9 mouse cellular contexts compared by ENCODE assay signal in genomic region chr9:71646115-71646514, GRCm38 (mm10). TPM values are rescaled to one million over a fixed set of nuclear protein-coding genes. Genes with fewer than 3 reads are reported as not detected.
DNase-seq lines count a peak whose midpoint lies in the region; ATAC-seq and TF ChIP-seq lines count a peak whose summit lies in the region.
"Had no signal": no experiment of that assay in that cellular context is flagged by ENCODE, and none has a peak within 500 bp of the region (broad histone marks: within the 10 kb centered on the region; RNA-seq: fewer than 3 reads in every experiment).

No protein-coding gene starts in this region.

- no peaks in the 10 kb centered on the region for H3K4me1 ChIP-seq in liver, adult 2 months (ENCODE audit: control insufficient read depth, insufficient read depth, low read length)
- H3K4me1 ChIP-seq in liver, embryonic 12.5 days, result no peaks in the 10 kb centered on the region
- H3K4me1 ChIP-seq in forebrain, postnatal 0 days (ENCODE audit: insufficient read depth), result no peaks in the 10 kb centered on the region
- H3K4me1 ChIP-seq: embryonic facial prominence, embryonic 15.5 days had no signal

- no peak overlapping the region for H3K4me2 ChIP-seq in liver, embryonic 12.5 days
- no peak overlapping the region for H3K4me2 ChIP-seq in forebrain, postnatal 0 days (ENCODE audit: low read depth)
- H3K4me2 ChIP-seq: embryonic facial prominence, embryonic 15.5 days had no signal

- no peaks in the 10 kb centered on the region for H3K27me3 ChIP-seq in liver, adult 2 months (ENCODE audit: control insufficient read depth, insufficient read depth, low read length)
- no peaks in the 10 kb centered on the region for H3K27me3 ChIP-seq in liver, embryonic 12.5 days (replicated peaks)
- H3K27me3 ChIP-seq in forebrain, postnatal 0 days (ENCODE audit: insufficient read depth, low read length), result no peaks in the 10 kb centered on the region
- H3K27me3 ChIP-seq: embryonic facial prominence, embryonic 15.5 days had no signal

- no peak for TF ChIP-seq POLR2A in liver, adult 2 months (IDR thresholded peaks at IDR 0.05; ENCODE audit: extremely low read depth, insufficient read depth, low read length)

- DNase-seq in liver, adult 2 months (ENCODE audit: extremely low read depth, low read depth, low spot score), result peak; percentile 87
- peak; percentile 51 for DNase-seq in brain, embryonic 18.5 days (ENCODE audit: low read depth, low spot score)
- peak; percentile 91 for DNase-seq in forebrain, postnatal 0 days
- DNase-seq in left cerebral cortex, postnatal 25 days (ENCODE audit: low spot score in 2 of 2), result peak; percentile 81 to 84
- DNase-seq in natural killer cell, adult 2 months (ENCODE audit: low spot score in 2 of 2), result peak; percentile 4 to 37
- peak; percentile 28 to 42 for DNase-seq in thymus, postnatal 36 days

- TF ChIP-seq CTCF in liver, adult 2 months (IDR thresholded peaks at IDR 0.05; ENCODE audit: low read depth, low read length), result peak; percentile 29; the same call in 1 of the 2 replicates
- peak; percentile 92 for TF ChIP-seq CTCF in forebrain, postnatal 0 days (IDR thresholded peaks at IDR 0.05; ENCODE audit: low read depth)

- peaks cover 6% of the 10 kb centered on the region; the same call in 1 of the 2 replicates for H3K9me3 ChIP-seq in liver, embryonic 12.5 days (replicated peaks)
- H3K9me3 ChIP-seq in forebrain, postnatal 0 days (ENCODE audit: low read length), result no peaks in the 10 kb centered on the region

- H3K79me2 ChIP-seq in liver, adult 2 months (ENCODE audit: control insufficient read depth, insufficient read depth, low read length), result no peaks in the 10 kb centered on the region

- intact Hi-C loops in left cerebral cortex, postnatal 25 days (cut with DNase I), result loop anchor here (1.0 to 10.0 kb wide), 5 partner anchors 129 to 766 kb away; partner anchors contain the start of gene Cgnl1

- 22% methylated on average over 6 of the region's 6 CpGs for WGBS in liver, adult 2 months
- 33% methylated on average over 6 of the region's 6 CpGs for WGBS in liver, embryonic 12.5 days (ENCODE audit: insufficient replicate concordance)
- 33% methylated on average over 6 of the region's 6 CpGs for WGBS in forebrain, postnatal 0 days

- peaks cover 12% of the 10 kb centered on the region for H3K36me3 ChIP-seq in liver, adult 2 months (ENCODE audit: control insufficient read depth, insufficient read depth, low read length)
- H3K36me3 ChIP-seq in liver, embryonic 12.5 days, result peaks cover 6% of the 10 kb centered on the region
- H3K36me3 ChIP-seq in forebrain, postnatal 0 days (ENCODE audit: insufficient read depth), result no peaks in the 10 kb centered on the region

- H3K9ac ChIP-seq in liver, adult 2 months (ENCODE audit: low read depth, low read length), result no peak overlapping the region
- no peak overlapping the region for H3K9ac ChIP-seq in liver, embryonic 12.5 days
- no peak overlapping the region for H3K9ac ChIP-seq in forebrain, postnatal 0 days
- H3K9ac ChIP-seq: embryonic facial prominence, embryonic 15.5 days had no signal

- ATAC-seq in liver, embryonic 12.5 days, result no peak
- peak; percentile 55; the same call in 1 of the 2 replicates for ATAC-seq in forebrain, postnatal 0 days
- peak; percentile 51 to 67 for ATAC-seq in hematopoietic stem cell, adult 5-6 weeks (replicated peaks in 1 of 2; ENCODE audit: insufficient read depth in 1 of 2, low FRiP score in 2 of 2, low TSS enrichment in 1 of 2, low read depth in 1 of 2, poor library complexity in 2 of 2, severe bottlenecking in 2 of 2)

- H3K4me3 ChIP-seq in liver, adult 2 months (ENCODE audit: insufficient read depth, low read depth, low read length), result no peak overlapping the region
- no peak overlapping the region for H3K4me3 ChIP-seq in liver, embryonic 12.5 days
- no peak overlapping the region for H3K4me3 ChIP-seq in forebrain, postnatal 0 days (ENCODE audit: low read depth, low read length)
- H3K4me3 ChIP-seq: embryonic facial prominence, embryonic 15.5 days had no signal

- H3K27ac ChIP-seq in liver, adult 2 months (replicated peaks; ENCODE audit: insufficient read depth, low read depth, low read length), result no peak overlapping the region
- H3K27ac ChIP-seq in liver, embryonic 12.5 days, result no peak overlapping the region
- H3K27ac ChIP-seq in forebrain, postnatal 0 days (ENCODE audit: low read depth, low read length), result no peak overlapping the region
- H3K27ac ChIP-seq: embryonic facial prominence, embryonic 15.5 days had no signal

RNA-seq across cellular contexts. Expression of gene Myzap, which starts 54.0 kb away (rescaled TPM):
- total RNA-seq in liver, adult 2 months (2014; rRNA removed), result 1.5 TPM in 2 replicates
- polyA plus RNA-seq in liver, adult 2 months (2012; rRNA removed), result 0.25 and 0.51 TPM in 2 replicates
- 4.4 TPM in 2 replicates for polyA plus RNA-seq in liver, embryonic 12.5 days (2016; fragmentation: Nextera tagmentation; extraction: Ambion mirVana)
- total RNA-seq in forebrain, postnatal 0 days (2014; rRNA removed), result 1.7 and 1.8 TPM in 2 replicates
- polyA plus RNA-seq in forebrain, postnatal 0 days (2015; fragmentation: Nextera tagmentation; extraction: Ambion mirVana), result 1.3 and 2.0 TPM in 2 replicates
- total RNA-seq in hematopoietic stem cell, adult 5-6 weeks (2017), result 1.1 and 5.4 TPM in 2 replicates
- 1 to 10 TPM; 1.6 TPM for total RNA-seq in left cerebral cortex, postnatal 25 days (2021)

Comparison
In these comparisons a context has a peak if more than half of its experiments do, and no peak if none do; other contexts are left out.
1. DNase-seq: peak in every context shown above with its lines; median percentile 91 in forebrain, postnatal 0 days; 87 in liver, adult 2 months; 82 in left cerebral cortex, postnatal 25 days; 51 in brain, embryonic 18.5 days; 35 in thymus, postnatal 36 days; 20 in natural killer cell, adult 2 months.